Mouse (Mus musculus): ENCODE data around the gene Steap3. TPM values are rescaled to one million over a fixed set of nuclear protein-coding genes. Genes with fewer than 3 reads are reported as not detected.

Steap3 gene
- total RNA-seq, 2 experiments from 2014 or later = 24.0 to 34.6 TPM

DNA sequence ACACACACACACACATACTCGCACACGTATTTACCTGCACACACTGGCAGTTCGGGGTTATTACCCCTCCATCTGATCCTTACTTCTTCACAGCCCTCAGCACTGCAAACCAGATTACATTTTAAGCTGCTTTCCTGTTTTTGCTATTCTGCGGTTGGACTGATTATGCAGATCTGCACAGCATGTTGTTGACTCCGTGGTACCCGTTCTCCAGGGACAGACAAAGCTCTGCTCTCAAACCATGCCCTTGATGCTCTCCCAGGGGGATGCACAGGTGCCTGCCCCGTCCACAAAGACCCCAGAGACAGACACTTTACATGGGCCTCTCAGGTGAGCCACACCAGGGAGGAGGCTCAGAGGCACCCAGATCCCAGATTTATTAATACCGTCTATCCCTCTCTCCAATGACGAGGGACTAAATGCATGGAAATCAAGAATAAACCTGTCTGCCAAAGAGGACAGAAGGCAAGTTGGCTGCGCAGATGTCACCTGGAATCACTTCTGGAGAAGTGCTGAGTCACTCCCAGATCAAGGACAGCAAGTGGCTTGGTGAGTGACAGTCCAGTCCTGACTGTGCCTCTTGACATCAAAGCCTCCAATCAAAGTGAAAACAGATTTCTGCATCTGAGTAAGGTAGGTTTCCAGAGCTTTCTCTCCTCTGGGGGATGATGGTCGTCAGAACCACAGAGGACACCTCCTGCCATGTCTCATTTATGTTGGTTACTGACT, 63.8 kb downstream of the Steap3 start:
- DNase-seq = no peak
- intact Hi-C loops (cut with DNase I; ENCODE audit: low total_unique reads) = loop anchor here (5.0 to 10.0 kb wide), 2 partner anchors 346 to 964 kb away; no protein-coding TSS in a partner anchor

DNA sequence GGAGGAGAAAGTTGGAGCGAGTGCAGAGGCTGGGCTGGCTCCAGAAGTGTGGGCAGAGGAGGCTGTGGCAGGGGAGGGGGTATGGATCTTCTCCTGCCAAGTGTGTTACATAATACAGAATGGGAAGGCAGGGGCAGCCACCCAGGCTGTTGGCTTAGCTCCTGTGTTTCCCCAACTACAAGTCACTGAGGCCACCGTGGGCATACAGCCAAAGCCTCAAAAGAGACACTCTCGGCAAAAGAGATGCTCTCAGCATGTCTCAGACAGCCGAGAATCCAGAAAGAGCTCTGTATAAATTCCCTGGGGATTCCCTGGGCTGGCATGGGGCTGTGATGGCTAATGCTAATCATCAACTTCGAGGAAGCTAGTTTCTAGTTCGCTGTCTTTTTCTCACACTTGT, 64.9 kb downstream of the Steap3 start:
- intact Hi-C loops (cut with DNase I; ENCODE audit: low total_unique reads) = loop anchor here (5.0 to 10.0 kb wide), 2 partner anchors 347 to 965 kb away; no protein-coding TSS in a partner anchor

DNA sequence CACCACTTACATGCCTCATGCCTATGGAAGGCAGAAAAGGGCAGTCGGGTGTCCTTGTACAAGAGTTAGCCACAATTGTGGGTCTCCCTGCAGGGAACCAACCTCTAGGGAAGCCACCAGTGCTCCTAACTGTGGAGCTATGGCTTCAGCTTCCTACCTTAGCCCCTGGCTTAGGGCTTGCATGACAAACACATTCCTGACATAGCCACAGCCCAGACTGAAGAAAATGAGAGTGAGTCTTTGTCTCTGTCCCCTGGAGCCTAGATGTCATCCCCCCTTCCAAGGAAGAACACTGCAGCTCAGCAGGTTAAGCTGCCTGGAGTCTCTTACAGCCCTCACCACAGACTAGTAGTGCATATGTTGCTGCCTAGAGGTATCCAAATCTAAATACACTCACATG, 67.7 kb downstream of the Steap3 start:
- intact Hi-C loops (cut with DNase I; ENCODE audit: low total_unique reads) = loop anchor here (5.0 to 10.0 kb wide), 2 partner anchors 350 to 967 kb away; no protein-coding TSS in a partner anchor
- no peak for DNase-seq

More for the DNA sequence above, 64.9 kb downstream of the Steap3 start:
- peak; percentile 42 for DNase-seq

DNA sequence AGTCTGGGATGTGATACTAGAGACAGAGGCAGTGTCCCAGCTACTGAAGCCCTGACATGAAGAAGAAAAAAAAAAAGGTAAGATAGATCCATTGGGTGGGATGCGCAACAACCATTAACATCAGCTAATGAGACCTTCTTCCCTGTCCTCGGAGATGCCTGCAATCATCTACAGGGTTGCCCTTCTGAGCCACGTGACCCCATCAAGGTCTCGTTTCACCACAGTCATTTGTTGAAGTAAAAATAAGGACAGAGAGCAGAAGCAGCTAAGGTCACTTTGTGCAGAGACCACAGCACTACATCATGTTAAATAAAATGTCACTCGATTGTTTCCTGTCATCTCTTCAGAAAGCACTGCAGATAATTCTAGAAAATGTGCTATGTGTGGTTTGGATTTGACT, 68.7 kb downstream of the Steap3 start:
- DNase-seq = no peak

DNA sequence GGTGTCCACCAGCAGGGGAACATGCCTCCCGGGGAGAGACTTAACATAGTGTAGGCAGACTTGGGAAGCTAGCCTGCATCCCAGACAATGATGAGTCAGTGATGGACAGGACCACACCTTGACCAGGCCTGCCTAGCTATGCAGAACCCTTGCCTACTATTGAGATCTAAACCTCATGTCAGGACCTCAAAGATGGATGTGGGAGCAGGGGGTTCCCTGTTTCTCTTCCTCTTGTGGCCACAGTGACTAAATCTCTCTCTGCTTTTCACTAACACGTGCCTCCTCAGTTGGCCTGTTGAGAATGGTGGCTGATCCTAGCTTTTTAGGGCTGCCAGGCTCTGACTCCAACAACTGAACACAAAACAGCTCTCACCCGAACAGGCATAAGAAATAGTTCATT, 70.0 kb downstream of the Steap3 start:
- intact Hi-C loops (cut with DNase I; ENCODE audit: low total_unique reads) = loop anchor here (10.0 kb wide), 1 partner anchor 352 kb away; no protein-coding TSS in a partner anchor
- DNase-seq = no peak

More for the DNA sequence above, 68.7 kb downstream of the Steap3 start:
- intact Hi-C loops (cut with DNase I; ENCODE audit: low total_unique reads) = loop anchor here (10.0 kb wide), 1 partner anchor 351 kb away; no protein-coding TSS in a partner anchor

DNA sequence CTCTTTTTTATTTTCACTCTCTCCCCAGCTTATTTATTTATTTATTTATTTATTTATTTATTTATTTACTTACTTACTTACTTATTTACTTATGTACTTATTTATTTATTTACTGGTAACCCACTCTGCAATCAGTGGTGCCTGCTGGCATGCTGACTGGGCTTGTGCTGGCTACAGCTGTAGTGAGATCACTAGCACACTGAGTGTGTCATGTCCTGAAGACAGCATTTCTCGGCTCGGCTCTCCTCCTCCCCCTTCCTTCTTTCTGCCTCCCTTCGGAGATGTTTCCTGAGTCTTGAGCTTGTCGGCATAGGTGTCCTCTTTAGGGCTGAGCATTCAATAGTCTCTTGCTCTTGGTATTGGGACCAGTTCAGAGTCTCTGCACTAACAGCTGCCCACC, 73.6 kb downstream of the Steap3 start:
- intact Hi-C loops (cut with DNase I; ENCODE audit: low total_unique reads) = loop anchor here (10.0 kb wide), 2 partner anchors 96 to 266 kb away; no protein-coding TSS in a partner anchor
- DNase-seq = no peak

DNA sequence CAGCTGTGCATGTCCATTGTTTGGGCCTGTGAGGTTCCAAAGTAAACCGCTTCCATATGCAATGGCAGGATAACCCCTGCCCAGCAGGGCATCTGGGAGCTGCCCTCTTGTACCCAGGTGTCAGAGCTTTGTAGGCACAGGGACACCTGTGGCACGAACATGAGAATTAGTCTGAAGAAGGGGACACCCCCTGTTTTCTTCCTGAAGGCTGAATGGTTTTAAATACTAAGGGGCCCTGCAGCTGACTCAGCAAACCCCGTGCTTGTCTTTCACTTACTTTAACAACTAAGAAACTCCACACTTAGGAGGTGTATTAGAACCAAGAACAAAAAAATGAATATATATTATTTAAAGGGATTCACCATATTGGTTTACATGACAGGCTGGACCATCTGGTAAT, 74.4 kb downstream of the Steap3 start:
- intact Hi-C loops (cut with DNase I; ENCODE audit: low total_unique reads) = loop anchor here (10.0 kb wide), 2 partner anchors 97 to 267 kb away; no protein-coding TSS in a partner anchor
- no peak for DNase-seq

DNA sequence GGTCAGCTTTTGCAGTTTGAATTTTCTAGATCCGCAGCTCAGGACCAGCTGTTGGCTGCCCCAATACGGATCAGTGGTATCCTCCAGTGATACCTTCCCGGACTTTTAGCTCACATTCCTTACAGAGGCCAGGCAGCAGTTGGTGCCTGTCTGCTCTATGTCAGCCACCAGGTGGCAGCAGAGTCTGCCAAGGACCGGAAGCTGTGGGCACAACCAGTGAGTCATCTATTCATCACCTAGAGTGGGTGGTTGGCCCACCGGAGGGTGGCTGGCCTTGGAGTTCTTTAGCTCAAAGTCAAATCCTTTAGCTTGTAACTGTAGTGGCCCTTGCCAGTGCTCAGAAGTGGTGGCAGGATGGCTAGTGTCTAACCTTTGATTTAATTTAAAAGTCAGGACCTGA, 75.3 kb downstream of the Steap3 start:
- DNase-seq = peak; percentile 68
- intact Hi-C loops (cut with DNase I; ENCODE audit: low total_unique reads) = loop anchor here (10.0 kb wide), 2 partner anchors 98 to 268 kb away; no protein-coding TSS in a partner anchor

DNA sequence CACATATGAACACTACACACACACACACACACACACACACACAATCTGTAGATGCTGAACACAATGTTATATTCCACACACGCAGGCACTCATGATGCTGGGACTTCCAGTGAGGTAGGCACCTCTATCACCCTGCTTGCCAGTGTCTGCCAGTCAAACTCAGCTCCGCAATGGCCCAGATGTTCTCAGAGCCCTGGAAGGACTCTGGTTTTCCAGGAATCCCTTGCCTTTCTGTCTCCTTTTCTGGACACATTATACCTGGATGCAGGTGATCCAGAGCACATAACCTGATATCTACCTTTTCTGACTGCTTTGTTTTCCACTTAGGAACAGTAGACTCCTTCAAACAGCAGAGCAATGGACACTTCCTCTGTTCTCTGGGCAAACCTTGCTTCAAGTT, 75.8 kb downstream of the Steap3 start:
- intact Hi-C loops (cut with DNase I; ENCODE audit: low total_unique reads) = loop anchor here (10.0 kb wide), 2 partner anchors 98 to 268 kb away; no protein-coding TSS in a partner anchor
- no peak for DNase-seq

DNA sequence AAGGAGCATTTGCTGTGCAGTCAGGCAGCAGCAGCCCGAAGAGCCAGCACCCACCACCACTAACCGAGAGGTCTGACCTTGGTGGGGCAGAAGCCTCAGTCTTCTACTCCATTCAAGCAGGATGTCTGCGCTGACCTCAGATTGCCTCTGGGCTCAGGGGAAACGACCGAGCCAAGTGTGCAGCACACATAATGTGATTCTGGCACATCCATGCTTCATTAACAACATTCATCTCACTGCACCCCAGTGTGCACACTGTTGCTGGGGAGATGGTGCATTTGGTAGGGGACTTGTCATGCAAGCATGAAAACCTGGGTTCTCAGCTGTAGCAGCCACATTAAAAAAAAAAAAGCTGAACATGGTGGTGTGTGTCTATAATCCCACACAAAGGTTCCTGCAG, 76.6 kb downstream of the Steap3 start:
- intact Hi-C loops (cut with DNase I; ENCODE audit: low total_unique reads) = loop anchor here (10.0 kb wide), 2 partner anchors 99 to 269 kb away; no protein-coding TSS in a partner anchor
- no peak for DNase-seq

DNA sequence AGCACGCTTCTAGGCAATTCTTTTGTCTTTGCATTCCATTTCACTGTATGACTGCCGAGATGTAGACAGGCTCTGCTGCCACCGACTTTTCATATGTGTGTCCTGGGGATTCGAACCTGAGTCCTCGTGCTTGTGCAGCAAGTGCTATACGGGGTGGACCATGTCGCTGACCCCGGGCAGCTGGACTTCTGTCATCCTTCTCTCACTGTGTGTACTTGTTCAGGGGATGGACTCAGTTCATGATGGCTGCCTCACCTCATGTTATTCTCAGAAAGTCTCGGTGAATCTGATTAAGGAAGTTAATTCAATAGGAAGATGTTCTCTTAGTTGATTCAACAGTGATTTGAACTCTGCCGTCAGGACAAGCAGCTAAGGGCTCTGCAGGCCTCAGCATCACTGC, 78.9 kb downstream of the Steap3 start:
- intact Hi-C loops (cut with DNase I; ENCODE audit: low total_unique reads) = loop anchor here (10.0 kb wide), 2 partner anchors 101 to 271 kb away; no protein-coding TSS in a partner anchor

DNA sequence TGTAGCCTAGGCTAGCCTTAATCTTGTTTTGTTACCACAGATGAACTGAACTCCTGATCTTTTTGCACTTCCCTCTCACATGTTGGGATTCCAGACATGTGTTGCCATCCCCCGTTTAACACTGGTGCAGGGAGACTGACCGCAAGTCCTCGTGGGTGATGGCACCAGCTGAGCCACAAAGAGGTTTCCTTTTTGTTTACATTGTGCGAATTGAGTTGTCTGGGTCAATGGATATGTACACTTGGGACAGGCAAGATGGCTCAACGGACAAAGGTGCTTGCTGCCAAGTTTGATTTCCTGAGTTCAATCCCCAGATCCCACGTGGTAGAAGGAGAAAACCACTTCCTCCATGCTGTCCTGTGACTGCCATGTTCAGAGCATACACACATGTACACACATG, 80.2 kb downstream of the Steap3 start:
- no peak for DNase-seq
- intact Hi-C loops (cut with DNase I; ENCODE audit: low total_unique reads) = loop anchor here (10.0 kb wide), 2 partner anchors 102 to 272 kb away; no protein-coding TSS in a partner anchor

More for the DNA sequence above, 78.9 kb downstream of the Steap3 start:
- no peak for DNase-seq

DNA sequence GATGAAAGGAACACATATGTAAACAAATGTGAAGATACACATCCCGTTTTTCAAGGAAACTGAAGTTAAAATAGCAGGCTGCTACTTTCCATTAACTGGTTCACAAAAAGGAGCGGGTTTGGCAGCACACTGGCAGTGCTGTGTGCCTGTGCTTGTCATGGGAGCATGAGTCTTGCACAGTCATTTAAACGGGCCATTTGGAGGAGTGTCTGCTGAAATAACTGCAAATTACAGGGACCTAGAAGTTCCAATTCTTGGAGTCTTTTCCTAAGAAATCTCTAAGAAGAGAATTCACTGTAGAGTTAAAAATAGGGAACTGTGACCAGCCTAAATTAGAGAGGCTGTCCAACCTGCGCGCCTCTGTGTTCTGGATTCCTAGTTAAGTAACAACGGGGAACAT, 81.6 kb downstream of the Steap3 start:
- intact Hi-C loops (cut with DNase I; ENCODE audit: low total_unique reads) = loop anchor here (10.0 kb wide), 2 partner anchors 104 to 274 kb away; no protein-coding TSS in a partner anchor
- no peak for DNase-seq

DNA sequence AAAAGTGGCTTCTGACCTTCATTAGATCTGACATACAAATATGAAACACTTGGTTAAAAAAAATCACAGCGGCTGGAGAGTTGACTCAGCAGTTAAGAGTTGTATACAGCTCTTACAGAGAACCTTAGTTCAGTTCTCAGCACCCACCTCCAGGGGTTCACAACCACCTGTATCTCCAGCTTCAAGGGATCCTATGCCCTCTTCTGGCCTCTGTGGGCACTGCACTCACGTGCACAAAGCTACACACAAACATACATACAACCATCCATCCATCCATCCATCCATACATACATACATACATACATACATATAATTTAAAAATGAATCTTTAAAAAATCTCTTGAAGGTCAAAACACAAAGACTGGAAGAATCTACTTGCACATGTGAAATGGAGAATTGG, 82.2 kb downstream of the Steap3 start:
- no peak for DNase-seq
- intact Hi-C loops (cut with DNase I; ENCODE audit: low total_unique reads) = loop anchor here (10.0 kb wide), 2 partner anchors 105 to 275 kb away; no protein-coding TSS in a partner anchor

DNA sequence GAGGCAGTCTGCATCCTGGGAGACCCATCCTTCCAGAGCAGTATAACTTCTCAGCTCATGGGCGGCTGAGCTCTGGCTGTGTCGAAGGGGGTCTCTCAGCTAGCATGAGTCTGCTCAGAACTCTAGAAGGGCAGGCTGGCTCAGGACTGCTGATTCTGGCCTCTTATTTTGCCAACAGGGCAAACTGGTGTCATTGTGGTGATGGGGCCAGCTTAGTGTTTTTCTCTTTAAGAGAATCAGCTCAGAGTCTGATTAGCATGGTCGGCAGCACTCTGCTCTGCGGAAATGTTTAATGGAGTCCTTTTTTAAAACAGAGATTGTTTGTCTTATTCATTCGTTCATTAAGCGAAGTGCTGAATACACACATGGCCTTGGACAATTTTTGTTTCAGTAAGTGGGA, 83.3 kb downstream of the Steap3 start:
- intact Hi-C loops (cut with DNase I; ENCODE audit: low total_unique reads) = no loop called here
- no peak for DNase-seq

DNA sequence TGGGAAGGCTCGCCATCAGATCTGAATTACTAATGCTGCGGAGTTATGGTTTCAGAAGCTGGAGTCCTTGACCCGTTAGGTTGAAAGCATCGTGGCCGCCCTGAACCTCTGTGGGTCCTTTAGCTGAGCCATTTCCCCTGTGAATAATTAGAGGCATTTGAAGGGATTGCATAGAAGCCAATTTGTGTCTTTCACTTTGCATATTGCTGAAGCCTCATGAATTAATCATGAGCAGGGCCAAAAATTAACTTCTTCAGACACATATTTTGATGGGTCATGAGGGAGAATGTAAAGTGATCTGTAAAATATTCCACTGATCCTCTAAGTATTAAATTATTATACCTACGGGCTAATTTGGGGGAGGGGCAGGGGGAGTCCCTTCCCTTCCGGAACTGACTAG, 85.4 kb downstream of the Steap3 start:
- no peak for DNase-seq
- intact Hi-C loops (cut with DNase I; ENCODE audit: low total_unique reads) = no loop called here

DNA sequence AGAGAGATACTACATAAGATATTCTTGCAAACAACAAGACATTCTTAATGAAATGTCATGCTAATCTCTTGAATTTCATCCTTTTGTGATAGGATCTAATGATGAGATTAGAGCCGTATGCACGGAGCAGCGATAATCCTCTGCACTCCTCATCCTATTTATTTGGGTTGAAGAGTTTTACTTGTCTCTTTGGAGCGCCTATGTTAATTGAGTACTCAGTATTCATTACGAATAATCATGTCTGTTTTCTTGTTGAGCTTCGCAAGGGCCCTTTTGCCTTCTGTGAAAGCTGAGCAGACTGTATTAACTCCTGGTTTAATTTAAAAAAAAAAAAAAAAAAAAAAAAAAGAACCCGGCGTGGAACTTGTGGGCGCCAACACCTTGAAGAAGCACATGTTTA, 85.8 kb downstream of the Steap3 start:
- intact Hi-C loops (cut with DNase I; ENCODE audit: low total_unique reads) = no loop called here
- DNase-seq = no peak

DNA sequence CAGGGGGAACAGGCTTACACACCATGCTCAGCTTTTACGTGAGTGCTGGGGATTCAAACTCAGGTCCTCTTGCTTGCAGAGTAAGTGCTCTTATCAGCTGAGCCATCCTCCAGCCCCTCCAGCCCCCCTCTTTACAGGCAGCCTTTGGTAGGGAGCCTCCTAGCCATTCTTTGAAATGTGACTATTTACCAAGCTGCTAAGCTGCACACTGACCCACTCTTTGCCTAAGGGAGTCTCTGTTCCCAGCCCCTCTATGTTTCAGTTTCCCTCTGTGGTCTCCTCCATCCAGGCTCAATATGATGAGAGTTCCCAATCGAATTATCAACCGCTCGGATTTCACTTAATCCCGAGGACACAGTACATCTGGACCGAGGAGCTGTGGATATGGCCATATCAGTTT, 86.3 kb downstream of the Steap3 start:
- no peak for DNase-seq
- intact Hi-C loops (cut with DNase I; ENCODE audit: low total_unique reads) = no loop called here

DNA sequence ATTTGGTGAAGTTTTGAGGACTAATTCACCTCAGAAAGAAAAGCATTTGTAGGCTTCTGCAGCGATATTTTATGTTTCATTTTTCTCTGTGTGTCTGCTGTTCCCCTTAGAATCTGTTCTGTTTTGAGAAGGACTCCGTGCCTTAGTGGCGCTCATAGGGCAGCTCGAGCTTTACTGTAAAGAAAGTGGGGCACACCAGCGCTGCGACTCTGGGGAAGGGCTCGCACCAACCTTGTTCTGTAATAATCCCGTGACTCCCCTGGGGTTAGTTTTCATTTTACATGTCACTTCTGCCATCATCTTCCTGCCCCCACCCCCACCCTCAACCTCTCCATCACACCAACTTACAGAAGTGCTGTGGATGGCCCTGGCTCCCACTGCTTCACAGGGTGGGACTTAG, 95.4 kb downstream of the Steap3 start:
- DNase-seq = no peak
- intact Hi-C loops (cut with DNase I; ENCODE audit: low total_unique reads) = loop anchor here (10.0 kb wide), 1 partner anchor 368 kb away; no protein-coding TSS in a partner anchor

DNA sequence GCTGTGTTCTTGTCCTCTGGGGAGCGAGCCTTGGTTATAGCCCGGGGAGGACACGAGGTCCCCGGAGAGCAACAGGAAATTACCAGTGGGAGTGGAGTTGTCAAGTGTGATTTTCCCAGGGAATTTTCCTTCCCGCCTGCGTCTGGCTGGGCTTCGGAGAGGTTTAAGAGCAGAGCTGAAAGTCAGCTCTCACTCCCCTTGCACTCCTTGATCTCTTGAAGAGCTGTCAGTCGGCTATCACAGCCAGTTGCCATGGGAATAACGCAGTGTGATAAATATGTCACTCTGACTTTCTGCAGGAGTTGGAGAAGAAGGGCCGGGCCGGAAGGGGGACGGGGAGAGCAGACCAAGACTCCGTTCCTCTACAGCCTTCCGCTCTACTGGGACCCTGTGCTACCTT, 96.2 kb downstream of the Steap3 start:
- intact Hi-C loops (cut with DNase I; ENCODE audit: low total_unique reads) = loop anchor here (10.0 kb wide), 1 partner anchor 368 kb away; no protein-coding TSS in a partner anchor
- DNase-seq = no peak

Data from gastrocnemius, postnatal 14 days (tissue).